Mouse (Mus musculus) B cell, adult 62 days (primary cell): ENCODE measurements around the gene Pah. TPM values are rescaled to one million over a fixed set of nuclear protein-coding genes. Genes with fewer than 3 reads are reported as not detected.

Experiments
- total RNA-seq: library from RNA; stranded (reverse); gene quantifications from 4 replicates; pipeline ENCODE4 v1.2.4, GENCODE M21; 2023

Pah gene
- total RNA-seq, result not detected in 4 replicates

DNA sequence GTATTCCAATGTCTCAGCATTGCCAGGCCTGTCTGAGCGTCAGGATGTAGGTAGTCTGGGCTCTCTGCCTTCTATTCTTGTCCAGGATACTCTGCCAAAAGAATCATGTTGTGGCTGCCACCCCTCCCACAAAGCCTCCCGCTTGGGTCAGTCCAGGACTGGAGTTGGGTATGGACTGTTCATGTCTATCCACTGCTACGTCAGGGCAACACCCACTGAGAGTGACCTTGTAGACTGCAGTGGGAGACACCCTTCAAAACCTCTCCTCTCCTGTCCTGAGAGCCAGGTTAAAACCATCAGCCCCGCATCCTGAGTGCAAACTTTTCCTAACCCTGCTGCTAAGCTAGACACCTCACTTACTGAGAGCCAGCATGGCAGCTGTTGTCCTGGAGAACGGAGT lies at the start of gene Pah:
TSS of gene Pah (plus strand) at position 150 of the 400 bp plus-strand sequence.

GRCm38 (mm10) chr10:87493576-87493975 lies 28.0 kb upstream of the Pah start, which contains the start of gene Ascl1:
TSS of gene Ascl1 (minus strand) at chr10:87493660.

Other genes starting within 250 kb of the Pah start
- gene Ascl1, start 28.1 kb upstream of the Pah start, total RNA-seq, result not detected in 4 replicates